Mouse (Mus musculus) A20 (cell line): ENCODE data around the gene Ddx54.
A peak's percentile ranks its signal among the peaks of the same experiment; 100 is the strongest.

Source experiments
- DNase-seq: peaks from one replicate; pipeline ENCODE4 v3.0.0-alpha.2; 2011; ENCODE audit warnings: low read depth, low spot score

The Ddx54 gene

DNA sequence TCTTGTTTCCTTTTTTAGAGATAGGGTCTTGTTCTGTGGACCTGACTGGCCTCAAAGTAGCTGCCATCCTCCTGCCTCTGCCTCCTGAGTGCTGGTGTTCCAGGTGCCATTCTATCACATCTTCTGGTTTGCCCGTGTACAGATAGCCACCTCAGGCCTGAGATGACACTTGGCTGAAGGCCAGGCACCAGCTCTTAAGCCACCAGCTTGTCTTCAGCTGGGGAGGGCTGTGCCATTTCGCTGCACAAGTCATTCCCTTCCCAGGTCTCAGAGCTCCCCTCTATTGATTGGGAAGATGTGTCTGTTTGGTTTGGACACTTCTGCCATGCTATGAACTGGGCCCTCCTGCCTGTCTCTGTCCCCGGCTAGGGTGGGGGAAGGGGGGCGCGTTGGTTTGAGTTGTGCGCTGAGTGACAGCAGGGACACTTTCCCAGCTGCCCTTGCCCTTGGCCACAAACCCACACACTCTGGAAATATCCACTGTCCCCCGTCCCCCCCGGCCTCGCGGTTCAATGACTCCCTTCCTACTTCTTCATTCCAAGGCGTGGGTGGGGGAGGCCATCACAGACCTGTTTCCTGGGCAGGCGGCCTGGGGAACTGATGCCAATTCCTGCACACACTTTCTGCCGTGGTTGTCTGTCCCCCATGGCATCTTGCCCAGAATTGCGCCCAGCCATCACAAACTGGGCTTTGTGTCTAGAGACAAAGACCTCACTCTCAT lies 31.0 kb downstream of the Ddx54 start:
- no peak for DNase-seq

DNA sequence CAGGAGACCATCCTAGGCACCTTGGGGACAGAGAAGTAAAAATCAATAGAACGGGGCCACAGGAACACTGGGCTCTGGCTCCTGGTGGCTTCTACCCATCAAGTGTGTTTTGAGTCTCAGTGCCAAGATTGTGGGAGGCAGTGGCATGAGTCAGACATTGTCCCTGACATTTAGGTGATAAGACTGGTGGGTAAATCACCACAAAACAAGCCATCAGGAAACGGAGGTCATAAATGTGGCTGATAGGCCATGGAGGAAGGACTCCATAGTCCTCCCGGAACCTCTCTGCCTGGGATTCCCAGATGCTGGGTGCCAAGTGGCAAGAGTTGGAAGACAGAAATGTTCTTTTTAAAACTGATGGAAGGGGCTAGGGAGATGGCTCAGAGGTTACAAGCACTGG lies 31.7 kb downstream of the Ddx54 start:
- no peak for DNase-seq

DNA sequence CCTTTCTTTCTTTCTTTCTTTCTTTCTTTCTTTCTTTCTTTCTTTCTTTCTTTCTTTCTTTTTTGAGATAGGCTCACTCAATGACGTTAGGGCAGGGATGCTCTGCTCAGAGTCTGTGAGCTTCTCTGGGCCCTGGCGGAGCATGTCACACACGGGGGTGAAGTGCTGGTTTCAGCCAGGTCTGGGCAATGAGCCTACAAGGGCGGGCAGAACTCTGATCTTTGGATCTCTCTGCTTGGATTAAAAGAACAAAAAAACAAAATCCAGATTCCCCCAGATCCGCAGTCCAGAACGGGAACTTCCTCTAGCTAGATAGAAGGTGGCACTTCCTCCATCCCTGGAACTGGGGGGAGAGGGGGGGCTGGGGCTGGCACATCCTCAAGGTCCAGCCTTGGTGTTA lies 33.3 kb downstream of the Ddx54 start:
- no peak for DNase-seq

DNA sequence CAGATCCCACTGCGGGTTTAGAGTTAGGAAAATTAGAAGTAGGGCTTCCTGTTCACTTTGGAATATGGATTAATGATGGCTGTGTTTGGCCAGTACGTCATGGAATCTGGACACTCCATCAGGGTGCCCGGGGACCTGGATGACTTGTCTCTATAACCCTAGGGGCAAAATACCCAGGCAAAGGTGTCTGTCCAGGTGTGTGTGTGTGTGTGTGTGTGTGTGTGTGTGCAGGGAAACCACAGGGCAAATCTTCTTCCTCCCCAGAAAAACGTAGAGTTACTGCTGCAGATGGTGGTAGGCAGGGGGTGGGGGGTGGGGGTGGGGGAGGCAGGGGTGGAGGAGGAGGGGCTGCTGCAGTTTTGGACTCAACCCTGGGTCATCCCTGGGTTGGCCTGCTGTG lies 34.8 kb downstream of the Ddx54 start:
- no peak for DNase-seq

DNA sequence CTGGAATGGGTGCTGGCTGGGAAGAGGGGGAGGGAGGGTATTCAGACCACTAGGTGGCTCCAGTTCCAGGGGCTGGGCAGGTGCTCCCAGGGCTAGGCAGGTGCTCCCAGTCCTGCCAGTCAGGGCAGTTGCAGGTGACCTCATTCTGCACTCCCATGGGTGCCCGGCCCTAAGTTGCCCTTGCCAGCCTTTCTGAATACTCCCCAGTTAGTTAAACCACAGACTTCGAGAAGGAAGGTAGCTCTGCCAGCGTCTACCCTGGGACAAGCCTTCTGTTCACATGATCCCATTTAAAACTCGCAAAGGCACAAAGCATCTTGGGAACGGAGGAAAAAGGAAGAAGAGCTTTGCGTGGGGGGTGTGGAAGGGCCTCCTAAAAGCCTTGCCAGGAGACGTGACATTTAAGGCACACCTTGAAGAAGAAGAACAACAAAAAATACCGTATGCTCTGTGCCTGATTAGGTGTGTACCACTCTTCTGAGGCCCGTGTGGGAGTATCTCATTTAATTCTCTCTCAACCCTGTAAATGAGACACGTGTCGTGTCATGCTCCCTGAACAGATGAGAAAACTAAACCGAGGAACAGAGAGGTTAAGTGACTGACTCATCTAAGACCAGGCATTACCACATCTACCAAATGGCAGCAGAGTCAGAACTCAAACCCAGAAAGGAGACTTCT lies 35.4 kb downstream of the Ddx54 start:
- DNase-seq = no peak

DNA sequence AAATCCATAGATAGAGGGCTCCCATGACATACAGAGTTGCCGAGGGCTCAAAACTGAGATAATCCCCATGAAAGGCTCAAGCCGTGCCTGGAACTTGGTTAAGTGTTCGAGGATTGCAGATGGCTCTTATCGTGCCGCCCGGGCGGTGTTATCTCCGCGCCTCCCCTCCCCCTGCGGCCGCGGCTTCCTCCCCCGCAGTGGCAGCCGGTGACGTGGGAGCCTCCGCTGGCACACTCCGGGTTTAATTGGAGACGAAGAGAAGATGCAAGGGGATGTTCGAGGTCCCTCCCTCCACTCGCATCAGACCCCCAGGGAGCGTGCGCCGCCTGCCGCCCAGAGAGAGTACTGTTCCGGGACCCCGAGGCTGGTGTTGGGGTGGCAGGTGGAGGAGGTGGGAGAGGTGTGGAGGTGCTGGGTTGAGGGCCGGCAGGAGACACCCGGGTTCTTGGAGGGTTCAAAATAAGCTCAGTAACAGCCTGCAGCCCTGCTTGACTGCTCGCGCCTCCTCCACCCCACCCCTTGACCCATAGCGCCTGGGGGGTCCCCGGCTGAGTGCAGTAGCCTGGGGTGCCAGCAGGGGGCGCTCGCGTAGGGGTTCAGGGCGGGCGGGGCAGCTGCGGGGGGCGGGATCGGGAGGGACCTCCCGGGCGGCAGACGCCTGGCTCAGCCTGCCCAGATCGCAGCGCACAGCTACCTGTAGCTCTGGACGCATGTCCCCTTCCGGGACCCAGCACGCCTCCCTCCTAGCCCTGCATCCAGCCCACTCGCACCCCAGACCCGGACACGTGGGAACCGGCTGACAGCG lies 36.2 kb downstream of the Ddx54 start, which contains the start of gene Rasal1:
Gene Rasal1, plus strand, starts transcription at position 244 of the 805 bp plus-strand sequence.
- DNase-seq = peak; percentile 94

DNA sequence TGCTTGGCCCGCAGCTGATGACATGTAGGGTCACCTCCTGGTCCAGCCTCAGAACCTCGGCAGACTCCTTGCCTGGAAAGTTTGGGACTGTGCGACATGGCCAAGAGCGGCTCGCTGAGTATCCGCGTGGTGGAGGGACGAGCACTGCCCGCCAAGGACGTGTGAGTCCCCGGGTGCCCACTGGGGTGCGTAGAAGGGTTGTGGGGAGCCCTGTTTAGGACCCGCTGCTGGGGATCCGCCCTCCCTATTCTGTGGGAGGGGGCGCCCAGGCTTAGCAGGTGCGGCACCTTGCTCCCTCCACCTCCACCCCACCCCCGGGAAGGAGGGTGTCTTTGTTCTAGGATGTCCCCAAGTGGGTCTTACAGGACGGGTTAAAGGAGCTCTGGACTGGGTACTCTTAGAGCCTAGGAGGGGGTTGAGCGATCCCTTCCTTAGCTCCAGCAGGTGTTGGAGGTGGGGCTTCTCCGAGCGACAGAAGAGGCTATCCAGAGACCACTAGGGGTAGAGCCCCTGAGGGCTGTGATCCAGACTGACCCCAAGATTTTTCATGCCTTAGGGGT lies 36.9 kb downstream of the Ddx54 start:
- peak; percentile 68 for DNase-seq

DNA sequence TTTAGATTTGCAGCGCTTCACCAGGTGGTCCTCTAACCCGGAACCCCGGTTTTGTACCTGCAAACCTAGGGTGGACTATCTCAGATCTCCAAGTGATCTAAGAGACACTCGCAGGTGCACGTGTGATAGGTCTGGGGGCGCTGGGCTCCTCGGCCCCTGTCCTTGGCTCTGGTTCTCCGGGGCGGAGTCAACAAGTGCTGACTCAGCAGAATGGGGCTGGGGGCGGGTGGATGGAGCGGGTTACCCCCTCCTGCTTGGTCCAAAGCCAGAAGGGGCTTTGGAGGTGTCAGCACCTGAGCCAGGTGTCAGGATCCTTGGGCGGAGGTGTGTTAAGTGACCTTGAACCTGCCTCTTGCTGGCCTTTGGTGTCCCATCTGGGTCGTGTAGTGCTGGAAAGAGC lies 37.4 kb downstream of the Ddx54 start:
- DNase-seq = no peak

DNA sequence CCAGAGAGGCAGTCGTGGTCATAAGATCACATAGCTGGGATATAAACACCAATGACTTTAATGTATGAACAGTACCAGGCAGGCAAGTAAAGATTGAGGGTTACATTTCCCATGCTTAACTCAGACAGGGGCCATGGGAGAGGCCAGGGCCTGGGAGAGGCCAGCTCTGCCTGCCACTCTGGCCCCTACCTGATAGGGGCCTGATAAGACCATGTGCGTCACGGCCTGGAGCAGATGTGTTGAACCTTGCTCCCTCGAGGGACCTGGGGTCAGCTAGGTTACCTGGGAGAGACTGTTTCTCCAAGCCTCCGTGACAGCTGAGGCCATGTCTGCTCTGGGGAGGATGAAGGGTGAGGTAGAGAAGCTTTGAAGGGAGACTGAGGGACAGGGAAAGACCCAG lies 38.7 kb downstream of the Ddx54 start:
- no peak for DNase-seq

DNA sequence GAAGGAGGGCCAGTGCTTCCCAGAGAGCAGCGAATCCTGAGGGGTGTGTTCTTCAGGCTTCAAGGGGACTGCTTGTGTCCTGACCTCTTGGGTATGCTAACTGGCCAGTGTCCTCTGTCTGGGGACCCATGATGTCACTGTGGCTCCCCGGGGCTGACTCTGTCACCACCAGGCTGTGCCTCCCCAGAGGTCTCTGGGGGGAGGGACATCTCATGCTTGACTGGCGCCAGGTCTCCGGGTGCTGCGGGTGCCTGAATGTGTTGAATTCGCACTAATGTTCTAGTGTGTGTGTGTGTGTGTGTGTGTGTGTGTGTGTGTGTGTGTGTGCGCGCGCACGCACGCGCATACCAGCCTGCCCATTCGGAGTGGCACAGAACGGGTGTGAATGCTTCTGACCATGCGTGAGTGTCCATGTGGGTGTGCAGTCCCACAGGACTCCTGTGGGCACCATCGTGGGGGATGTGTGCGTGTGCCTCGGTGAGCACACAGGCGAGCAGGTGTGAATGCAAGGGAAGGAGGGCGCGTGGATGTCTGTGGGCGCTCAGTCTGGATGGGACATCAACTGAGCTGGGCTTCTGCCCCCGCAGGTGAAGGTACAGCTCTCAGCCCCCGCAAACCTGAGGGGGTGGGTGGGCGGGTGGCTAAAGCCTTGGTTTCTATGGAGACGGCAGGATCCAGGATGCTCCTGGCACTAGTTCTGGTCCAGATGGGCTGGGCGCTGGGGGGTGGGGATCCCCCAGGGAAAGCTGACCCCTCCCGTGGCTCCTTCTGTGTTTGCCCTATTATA lies 40.6 kb downstream of the Ddx54 start:
- DNase-seq = no peak

DNA sequence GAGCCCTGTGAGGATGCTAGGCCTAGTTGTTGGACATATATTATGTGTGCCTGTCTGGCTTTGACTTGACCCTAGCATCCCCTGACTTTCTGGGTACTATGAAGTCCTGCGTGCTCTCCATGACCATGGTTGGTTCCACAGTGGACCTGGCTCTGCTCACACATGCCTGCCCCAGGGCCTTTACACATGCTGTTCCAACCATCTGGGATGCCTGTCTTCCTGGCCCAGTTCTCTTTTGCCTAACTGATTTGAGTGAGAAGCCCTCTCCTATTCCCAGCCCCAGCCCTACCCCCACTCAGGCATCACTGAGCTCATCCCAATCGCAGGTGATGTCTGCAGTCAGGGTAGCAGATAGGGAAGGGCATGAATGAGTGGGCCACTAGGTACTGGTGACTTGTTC lies 41.3 kb downstream of the Ddx54 start:
- no peak for DNase-seq

DNA sequence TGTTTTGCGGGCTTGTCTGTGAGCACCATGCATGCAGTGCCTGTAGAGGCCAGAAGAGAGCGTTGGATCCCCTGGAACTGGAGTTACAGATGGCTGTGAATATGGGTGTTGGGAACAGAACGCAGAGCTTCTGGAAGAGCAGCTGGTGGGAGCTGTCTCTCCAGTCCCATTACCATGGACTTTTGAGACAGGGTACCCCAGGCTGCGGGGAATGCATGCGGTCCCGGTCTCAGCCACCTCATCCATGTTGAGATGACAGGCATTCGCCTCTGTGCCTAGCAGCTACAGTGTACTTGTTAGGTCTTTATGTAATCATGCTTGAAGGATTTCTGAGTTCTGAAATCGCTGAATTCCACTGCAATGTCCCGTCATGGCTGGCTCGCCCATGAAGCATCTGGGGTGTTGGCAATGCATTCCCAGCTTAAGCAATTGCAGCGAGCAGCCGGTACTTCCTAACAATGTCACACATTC lies 43.8 kb downstream of the Ddx54 start:
- no peak for DNase-seq

DNA sequence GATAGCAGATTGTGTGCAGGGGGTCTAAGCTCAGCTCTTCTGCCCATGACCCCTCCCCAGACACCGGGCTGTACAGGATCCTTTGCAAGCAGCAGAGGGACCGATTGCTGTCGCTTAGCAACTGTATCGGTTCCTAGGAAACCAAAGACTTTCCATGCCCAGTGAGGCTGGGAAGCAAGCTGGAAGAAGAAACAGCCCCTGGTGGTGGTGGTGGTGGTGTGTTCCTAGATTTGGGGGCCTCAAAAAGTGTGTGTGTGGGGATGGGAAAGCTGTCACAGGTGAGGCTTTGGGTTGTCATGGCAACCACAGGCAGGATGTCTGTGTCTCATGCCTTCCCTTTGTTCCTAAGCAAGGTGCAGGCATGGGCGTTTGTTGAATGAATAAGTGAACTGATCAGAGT lies 48.3 kb downstream of the Ddx54 start:
- DNase-seq = no peak

DNA sequence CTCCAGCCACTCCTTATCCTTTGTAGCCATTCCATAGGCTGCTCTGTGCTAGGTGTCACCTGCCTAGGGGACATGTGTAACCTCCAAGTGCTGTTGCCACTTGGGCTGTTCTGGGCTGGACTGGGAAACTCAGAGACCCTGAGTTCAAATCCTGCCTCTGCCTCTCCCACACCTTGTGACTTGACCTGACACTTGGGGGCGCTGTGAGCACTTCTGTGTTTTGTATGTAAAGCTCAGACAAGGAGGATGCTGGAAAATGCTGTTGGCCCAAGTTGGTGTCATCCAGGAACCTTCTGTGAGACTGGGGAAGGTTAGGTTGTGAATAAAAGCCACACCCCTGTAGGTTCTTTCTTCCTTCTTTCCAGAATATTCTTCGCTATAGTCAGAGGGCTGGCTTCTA lies 52.3 kb downstream of the Ddx54 start:
- no peak for DNase-seq

DNA sequence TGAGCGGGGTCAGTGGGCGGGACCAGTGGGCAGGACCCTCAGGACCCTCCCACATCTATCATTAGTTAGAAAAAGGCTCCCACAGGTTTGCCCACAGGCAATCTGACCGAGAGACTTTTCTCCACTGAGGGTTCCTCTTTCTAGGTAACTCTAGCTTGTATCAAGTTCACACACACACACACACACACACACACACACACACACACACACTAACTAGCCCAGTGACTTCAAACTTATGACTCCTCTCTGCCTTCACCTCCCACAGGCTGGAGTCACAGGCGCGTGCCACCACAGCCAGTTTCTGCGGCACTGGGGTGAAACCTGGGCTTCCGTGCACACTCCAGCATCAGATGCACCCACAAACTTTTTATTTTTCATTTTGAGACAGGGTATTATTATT lies 56.2 kb downstream of the Ddx54 start:
- no peak for DNase-seq

DNA sequence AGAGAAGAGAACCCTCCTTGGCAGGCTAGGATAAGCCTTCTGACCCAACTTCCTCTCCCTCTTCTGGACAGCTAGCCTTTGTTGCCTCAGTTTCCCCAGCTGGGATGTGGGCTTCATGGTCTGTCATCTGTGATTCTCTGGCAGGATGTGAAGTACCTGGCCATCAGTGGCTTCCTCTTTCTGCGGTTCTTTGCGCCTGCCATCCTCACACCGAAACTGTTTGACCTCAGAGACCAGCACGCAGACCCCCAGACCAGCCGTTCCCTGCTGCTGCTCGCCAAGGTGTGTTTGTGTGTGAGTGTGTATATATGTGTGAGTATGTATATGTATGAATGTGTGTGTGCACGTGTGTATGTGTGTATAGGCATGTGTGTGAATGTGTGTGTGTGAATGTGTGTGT lies 57.6 kb downstream of the Ddx54 start:
- peak; percentile 43 for DNase-seq

DNA sequence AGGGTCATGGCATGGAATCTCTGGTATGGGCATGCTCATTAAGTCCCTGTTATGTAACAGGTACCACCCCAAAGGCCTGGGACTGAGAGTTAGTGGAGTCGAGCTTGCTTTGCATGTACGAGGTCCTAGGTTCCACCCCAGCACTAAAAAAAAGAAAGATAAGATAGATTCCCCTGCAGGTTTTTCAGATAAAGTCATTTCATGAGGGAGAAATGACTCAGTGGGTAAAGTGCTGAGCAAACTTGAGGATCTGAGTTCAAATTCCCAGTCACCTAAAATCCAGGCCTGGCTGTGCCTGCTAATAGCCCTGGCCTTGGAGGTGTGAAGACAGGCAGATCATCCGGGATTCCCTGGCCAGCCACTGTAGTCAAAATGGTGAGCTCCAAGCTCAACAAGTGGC lies 59.3 kb downstream of the Ddx54 start:
- DNase-seq = no peak

DNA sequence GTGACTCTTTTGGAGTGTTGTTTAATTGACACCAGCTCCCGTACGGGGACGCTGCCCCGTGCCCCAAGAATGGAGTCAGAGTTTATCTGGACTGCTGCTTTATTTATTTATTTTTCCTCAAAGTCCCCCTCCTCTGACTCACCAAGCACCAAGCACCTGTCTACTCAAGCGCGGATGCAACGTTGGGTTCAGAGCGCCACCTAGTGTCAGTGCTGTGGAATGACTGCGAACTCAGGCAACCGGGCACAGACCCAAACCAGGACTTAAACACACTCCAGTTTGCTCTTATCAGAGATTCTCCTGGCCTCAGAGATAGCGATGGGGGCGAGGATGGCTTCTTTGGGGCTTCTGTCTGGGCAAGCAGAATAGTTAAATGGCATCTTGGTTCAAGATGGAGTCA lies 61.1 kb downstream of the Ddx54 start:
- DNase-seq = peak; percentile 81

DNA sequence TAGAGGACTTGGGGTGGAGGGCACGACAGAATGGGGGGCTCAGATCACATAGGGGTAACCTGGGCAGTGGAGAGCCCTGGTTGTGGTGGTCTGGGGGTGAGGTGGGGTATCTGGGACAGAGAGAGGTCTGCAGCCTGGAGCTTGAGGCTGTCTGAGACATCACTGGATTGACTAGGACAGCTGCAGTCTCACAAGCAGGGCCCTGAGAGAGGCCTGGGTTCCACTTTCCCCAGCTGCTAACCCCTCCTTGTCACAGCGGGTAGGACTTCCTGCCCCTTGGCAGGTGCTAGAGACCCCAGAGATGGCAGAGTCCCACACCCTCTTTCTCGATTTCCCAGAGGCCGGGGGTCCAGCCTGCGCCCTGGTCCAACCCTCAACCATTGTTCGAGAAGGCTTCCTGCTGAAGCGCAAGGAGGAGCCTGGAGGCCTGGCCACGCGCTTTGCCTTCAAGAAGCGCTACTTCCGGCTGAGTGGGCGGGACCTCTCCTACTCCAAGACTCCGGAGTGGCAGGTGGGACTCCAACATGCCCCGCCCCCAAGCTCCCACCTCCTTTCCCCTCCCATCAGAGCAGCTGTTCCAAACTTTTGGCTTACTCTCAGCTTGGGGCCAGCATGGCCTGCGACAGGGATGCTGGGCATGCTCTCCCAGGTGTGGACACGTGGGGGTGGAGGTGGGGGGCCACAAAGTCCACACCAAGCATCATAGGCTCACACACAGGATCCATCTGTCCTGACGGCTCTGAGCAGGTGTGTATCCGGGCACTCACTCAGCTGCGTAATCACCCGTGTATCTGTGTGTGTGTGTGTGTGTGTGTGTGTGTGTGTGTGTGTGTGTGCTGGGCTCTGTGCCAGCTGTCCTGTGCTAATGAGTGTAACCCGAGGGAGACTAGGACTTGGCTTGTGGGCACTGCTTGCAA lies 61.9 kb downstream of the Ddx54 start:
- no peak for DNase-seq

DNA sequence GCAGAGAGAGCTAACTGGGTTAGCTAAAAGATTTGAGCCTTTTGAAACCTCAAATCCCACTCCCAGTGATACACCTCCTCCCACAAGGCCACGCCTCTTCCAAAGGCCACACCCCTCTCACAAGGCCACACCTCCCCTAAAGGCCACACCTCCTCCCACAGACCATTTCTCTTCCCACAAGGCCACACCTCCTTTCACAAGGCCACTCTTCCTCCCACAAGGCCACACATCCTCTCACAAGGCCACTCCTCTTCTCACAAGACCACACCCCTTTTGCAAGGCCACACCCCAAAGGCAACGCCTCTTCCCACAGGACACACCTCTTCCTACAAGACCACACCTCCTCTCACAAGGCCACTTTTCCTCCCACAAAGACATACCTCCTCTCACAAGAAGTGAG lies 65.0 kb downstream of the Ddx54 start:
- peak; percentile 80 for DNase-seq
